Mouse (Mus musculus): ENCODE data around the gene Usp48.

The Usp48 gene

DNA sequence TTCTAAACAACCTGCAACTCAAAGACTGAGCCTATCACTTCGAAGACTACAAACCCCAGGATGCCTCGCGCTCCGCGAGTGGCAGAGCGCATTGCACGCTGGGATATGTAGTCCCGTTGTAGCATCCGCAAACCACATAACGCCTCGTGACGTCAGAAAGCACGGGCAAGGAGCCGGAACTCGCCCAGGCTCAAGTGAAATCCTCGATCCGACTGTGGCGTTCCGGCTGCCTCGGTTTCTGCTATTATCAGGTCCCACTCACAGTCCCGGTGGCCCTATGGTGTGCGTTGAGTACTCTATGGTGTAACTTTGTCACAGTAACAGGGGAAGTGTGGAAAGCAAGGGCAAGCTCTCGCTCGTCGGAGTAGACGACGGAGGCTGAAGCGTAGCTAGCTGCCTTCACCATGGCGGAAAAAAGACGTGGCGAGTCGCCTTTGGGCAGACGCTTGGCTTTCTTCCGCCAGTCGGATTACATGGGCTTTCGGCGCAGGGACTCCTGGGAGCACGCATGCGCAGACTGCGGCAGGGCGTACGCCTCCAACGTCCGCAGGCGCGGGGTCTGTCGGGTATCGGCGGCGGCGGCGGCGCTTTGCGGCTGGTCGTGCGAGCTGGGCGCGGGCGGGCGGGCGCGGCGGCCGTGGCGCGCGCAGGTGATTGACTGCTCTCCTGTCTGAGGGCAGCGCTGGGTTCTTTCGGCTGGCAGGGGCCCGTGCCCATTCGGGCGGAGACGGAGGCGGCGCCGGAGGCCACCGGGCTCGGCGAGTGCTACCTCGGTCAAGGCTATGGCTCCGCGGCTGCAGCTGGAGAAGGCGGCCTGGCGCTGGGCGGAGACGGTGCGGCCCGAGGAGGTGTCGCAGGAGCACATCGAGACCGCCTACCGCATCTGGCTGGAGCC is at the start of gene Usp48:
Gene Usp48 (plus strand): TSS at position 155 of the 895 bp plus-strand sequence.
- under 1% methylated on average over 92 of the region's 92 CpGs for WGBS

GRCm38 (mm10) chr4:137545568-137545967 is 48.0 kb upstream of the Usp48 start:
- 98% methylated on average over 9 of the region's 9 CpGs for WGBS

DNA sequence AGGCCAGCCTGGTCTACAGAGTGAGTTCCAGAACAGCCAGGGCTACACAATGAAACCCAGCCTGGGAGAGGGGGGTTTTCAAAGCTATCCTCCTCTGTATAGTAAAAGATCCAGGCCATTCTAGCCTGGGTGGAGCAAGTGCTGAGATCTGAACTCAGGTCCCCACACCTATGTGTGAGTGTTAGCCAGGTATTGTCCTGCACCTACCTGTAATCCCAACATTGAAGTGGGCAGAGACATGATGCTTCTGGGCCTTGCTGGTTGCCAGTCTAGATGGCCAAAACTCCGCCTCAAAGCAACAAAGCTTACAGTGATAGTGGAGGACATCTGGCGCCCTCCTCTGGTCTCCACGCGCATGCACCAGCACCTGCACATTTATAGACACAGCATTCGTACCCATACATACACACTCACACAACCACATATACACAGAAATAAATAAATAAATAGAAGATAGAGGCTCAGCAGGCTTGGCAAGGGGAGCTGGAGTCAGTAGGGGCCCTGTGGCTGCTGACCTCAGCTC is 47.5 kb upstream of the Usp48 start:
- 90% methylated on average over 5 of the region's 5 CpGs for WGBS

- WGBS: 92% methylated on average over 17 of the region's 17 CpGs
Measured at GRCm38 (mm10) chr4:137553466-137553865, 40.1 kb upstream of the Usp48 start.

DNA sequence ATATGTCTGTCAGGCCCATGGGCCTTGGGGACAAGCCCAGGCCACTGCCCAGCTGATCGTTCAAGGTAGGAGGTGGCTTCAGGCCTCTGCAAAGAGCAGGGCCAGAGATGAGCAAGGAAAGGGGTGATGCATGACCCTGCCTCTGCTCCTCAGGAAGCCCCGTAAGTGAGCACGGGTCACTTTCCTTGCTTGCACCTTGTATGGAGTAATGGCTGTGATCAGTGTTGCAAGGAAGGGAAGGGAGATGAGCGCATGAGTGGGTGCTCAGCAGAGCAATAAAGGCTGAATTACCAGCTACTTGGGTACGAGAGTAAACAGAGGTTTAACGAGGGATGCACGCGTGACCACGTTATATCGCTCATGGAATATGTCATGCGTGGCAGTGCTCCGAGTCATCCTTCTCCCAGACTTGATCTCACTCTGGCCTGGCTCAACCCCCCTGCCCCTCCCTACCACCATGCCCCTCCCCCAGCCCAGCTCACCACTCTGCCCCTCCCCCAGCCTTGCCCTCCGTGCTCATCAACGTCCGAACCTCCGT is 36.8 kb upstream of the Usp48 start:
- WGBS: 94% methylated on average over 16 of the region's 16 CpGs

DNA sequence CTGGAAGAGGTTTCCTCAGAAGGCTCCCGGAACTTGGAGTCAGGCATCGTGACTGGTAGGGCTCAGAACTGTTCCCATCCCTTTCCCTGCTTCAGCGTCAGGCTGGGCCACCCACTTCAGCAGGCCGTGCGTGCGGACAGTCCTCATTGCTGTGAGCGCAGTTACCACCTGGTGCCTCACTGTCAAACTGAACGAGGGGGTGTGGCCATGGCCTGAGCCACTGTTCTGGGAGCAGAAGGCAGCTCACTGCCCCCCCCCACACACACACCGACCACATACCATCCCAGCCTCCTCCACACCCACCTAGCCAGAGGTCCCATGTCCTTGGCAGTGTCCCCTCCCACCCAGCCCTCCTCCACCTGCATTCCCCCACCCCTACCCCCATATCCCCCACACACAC is 23.7 kb upstream of the Usp48 start:
- WGBS: 77% methylated on average over 9 of the region's 9 CpGs

DNA sequence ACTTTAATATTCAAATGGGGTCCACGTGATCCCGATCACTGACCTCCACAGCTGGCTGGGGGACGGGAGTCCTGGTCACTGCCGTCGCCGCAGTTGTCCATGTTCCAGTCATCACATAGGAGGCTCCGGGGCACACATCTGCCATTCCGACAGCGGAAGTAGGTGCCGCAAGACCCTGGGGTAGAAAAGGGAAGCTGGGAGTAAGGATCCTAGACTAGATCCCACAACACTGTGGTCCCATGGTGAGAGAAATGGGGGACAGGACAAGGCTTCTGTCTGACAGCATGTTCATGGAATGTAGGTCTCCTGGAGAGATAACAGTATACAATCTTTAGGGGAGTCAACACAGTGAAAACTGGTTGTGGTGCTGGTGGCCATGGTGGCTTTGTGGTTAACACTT is 19.1 kb upstream of the Usp48 start, which contains the start of gene Ldlrad2:
Gene Ldlrad2 (minus strand): TSS at position 101 of the 400 bp plus-strand sequence.
- WGBS: 90% methylated on average over 10 of the region's 10 CpGs

- WGBS: 93% methylated on average over 12 of the region's 12 CpGs
Measured at GRCm38 (mm10) chr4:137577486-137577885, 16.1 kb upstream of the Usp48 start.

GRCm38 (mm10) chr4:137578181-137578845 is 15.2 kb upstream of the Usp48 start:
- WGBS: 7% methylated on average over 39 of the region's 39 CpGs

DNA sequence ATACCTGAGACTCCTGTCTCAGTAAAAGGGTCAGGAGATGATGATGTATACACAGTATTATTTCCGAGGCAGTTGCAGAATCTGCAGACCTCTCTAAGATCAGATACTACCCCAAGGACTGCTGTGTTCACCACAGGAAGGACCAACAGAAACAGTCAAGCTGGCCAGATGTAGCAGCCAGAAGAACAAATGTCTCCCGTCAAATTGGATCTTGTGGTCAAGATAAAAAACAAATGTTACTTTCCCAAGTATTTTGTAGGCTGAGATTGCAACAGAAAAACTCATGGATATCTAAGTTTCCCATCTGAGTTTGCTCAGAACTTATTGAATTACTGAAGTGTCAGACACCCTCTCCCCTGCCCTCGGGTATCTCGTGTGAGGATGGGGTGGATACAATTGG is 13.8 kb upstream of the Usp48 start:
- 68% methylated on average over 4 of the region's 4 CpGs for WGBS

- WGBS: 80% methylated on average over 2 of the region's 2 CpGs
Measured at GRCm38 (mm10) chr4:137580299-137580698, 13.3 kb upstream of the Usp48 start.

DNA sequence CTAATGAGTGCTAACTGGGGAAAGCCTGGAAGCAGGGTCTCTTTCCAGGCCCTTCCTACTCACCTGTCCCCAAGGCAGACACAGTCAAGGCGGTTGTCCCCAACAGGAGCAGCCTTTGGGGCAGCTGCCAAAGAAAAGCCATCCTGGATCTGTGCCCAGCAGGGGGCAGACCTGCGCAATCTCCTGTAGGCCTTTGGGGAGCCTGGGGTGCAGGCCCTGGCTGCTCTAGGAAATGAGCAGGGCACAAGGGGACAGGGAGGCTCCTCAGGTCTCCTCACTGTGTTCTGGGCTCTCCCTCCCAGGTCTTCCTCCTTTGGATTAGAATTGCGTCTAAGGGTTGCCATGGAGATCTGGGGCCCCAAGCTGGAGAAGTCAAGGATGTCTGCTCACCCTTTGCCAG is 11.7 kb upstream of the Usp48 start:
- WGBS: 59% methylated on average over 3 of the region's 3 CpGs

DNA sequence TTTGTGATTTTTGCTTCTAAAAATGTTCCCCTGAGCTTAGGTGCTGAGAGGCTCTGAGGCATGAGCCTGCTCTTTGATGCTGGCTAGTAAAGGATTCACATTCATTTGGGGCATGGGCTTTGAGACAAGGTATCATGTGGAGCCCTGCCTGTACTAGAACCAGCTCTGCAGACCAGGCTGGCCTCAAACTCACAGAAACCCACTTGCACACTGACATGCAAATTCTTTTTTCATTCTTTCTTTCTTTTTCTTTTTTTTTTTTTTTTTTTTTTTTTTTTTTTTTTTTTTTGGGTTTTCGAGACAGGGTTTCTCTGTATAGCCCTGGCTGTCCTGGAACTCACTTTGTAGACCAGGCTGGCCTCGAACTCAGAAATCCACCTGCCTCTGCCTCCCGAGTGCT is 4.5 kb upstream of the Usp48 start:
- WGBS: 82% methylated on average over 2 of the region's 3 CpGs

GRCm38 (mm10) chr4:137589586-137589985 is 4.0 kb upstream of the Usp48 start:
- WGBS: 86% methylated on average over 3 of the region's 3 CpGs

DNA sequence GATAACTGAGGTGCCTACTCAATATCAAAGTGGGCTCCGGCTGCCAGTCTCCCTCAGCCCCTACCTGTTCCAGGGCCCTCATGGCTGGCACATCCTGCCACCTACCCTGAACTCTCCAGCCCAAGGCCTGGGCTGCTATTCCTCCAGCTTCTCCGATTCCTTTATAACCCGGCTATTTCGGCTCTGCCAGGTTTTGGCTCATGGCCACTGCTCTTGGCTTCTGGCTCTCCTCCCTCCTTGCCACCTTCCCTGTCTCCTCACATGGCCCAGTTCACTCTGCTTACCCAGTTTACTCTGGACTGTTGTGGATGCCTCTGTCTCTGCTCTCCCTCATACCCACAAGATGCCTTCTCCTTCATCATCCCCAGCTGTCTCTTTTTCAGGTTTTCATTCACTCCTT is 2.6 kb upstream of the Usp48 start:
- 54% methylated on average over 4 of the region's 4 CpGs for WGBS

GRCm38 (mm10) chr4:137594496-137595270 is 1.1 kb downstream of the Usp48 start:
- 1% methylated on average over 40 of the region's 40 CpGs for WGBS

- 93% methylated on average over 4 of the region's 4 CpGs for WGBS
Measured at GRCm38 (mm10) chr4:137597098-137597630, 3.6 kb downstream of the Usp48 start.

GRCm38 (mm10) chr4:137598577-137598976 is 5.0 kb downstream of the Usp48 start:
- 86% methylated on average over 5 of the region's 5 CpGs for WGBS

GRCm38 (mm10) chr4:137603449-137604171 is 10.1 kb downstream of the Usp48 start:
- WGBS: 68% methylated on average over 11 of the region's 11 CpGs

DNA sequence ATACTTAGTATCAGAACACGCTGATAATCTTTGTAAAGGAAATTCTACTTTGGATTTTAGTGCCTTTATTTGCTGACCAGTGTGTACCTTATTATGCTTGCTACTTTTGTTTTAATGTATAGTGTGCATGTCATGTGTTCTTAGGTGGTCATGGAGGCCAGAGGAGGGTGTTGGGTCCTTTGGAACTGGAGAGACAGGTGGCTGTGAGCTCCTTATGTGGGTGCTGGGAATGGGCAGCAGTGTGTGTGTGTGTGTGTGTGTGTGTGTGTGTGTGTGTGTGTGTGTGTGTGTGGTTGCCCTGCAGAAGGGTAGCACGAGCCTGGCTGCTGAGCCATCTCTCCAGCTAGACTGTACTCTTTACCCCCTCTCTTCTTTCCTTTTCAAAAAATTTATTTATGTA is 13.5 kb downstream of the Usp48 start:
- 94% methylated on average over 2 of the region's 2 CpGs for WGBS

- WGBS: 86% methylated on average over 7 of the region's 7 CpGs
Measured at GRCm38 (mm10) chr4:137609281-137609680, 15.7 kb downstream of the Usp48 start.
